Mouse (Mus musculus) T-helper 2 cell (primary cell): Measurements from ENCODE around the gene Megf11.
"Not testable (repeated sequence)": the region's sequence is repeated elsewhere in the genome, so short reads cannot be mapped to it uniquely, and the experiment has no call there.

Experiments used
- in situ Hi-C: fragments of 300-600 bp; cut with MboI, MseI; formaldehyde crosslinking; loops from one replicate; pipeline ENCODE4 v1.15.1; 2025; ENCODE audit warnings: high pct_unique_total_duplicates

The Megf11 gene

GRCm38 (mm10) chr9:64639664-64640063 lies 254.2 kb downstream of the Megf11 start:
- in situ Hi-C loops, result no loop called here

- in situ Hi-C loops, result no loop called here
These were observed 258.7 kb downstream of the Megf11 start for GRCm38 (mm10) chr9:64644129-64644528.

GRCm38 (mm10) chr9:64645462-64645861 lies 260.0 kb downstream of the Megf11 start:
- in situ Hi-C loops, result no loop called here

- in situ Hi-C loops, result no loop called here
These were observed 264.0 kb downstream of the Megf11 start for GRCm38 (mm10) chr9:64649393-64649792.

GRCm38 (mm10) chr9:64649892-64650291 lies 264.5 kb downstream of the Megf11 start:
- in situ Hi-C loops, result no loop called here

GRCm38 (mm10) chr9:64651181-64651580 lies 265.8 kb downstream of the Megf11 start:
- in situ Hi-C loops, result no loop called here

GRCm38 (mm10) chr9:64651689-64652088 lies 266.3 kb downstream of the Megf11 start:
- in situ Hi-C loops, result no loop called here

- in situ Hi-C loops, result no loop called here
These were observed 266.7 kb downstream of the Megf11 start for GRCm38 (mm10) chr9:64652138-64652537.

- in situ Hi-C loops, result no loop called here
These were observed 267.5 kb downstream of the Megf11 start for GRCm38 (mm10) chr9:64652841-64653361.

GRCm38 (mm10) chr9:64654723-64655122 lies 269.3 kb downstream of the Megf11 start:
- in situ Hi-C loops, result no loop called here

GRCm38 (mm10) chr9:64656613-64657012 lies 271.2 kb downstream of the Megf11 start:
- in situ Hi-C loops, result no loop called here

- in situ Hi-C loops, result no loop called here
These were observed 274.8 kb downstream of the Megf11 start for GRCm38 (mm10) chr9:64660222-64660621.

GRCm38 (mm10) chr9:64664612-64665011 lies 279.2 kb downstream of the Megf11 start:
- in situ Hi-C loops, result no loop called here

- in situ Hi-C loops, result no loop called here
These were observed 281.1 kb downstream of the Megf11 start for GRCm38 (mm10) chr9:64666549-64666948.

GRCm38 (mm10) chr9:64667513-64667912 lies 282.1 kb downstream of the Megf11 start:
- in situ Hi-C loops, result no loop called here

GRCm38 (mm10) chr9:64668001-64668400 lies 282.6 kb downstream of the Megf11 start:
- in situ Hi-C loops, result no loop called here

- in situ Hi-C loops, result not testable (repeated sequence)
These were observed 286.2 kb downstream of the Megf11 start for GRCm38 (mm10) chr9:64671341-64672319.

GRCm38 (mm10) chr9:64687122-64688014 lies 301.9 kb downstream of the Megf11 start:
- in situ Hi-C loops, result no loop called here

- in situ Hi-C loops, result no loop called here
These were observed 302.6 kb downstream of the Megf11 start for GRCm38 (mm10) chr9:64688015-64688394.

GRCm38 (mm10) chr9:64690771-64691170 lies 305.3 kb downstream of the Megf11 start:
- in situ Hi-C loops, result no loop called here

GRCm38 (mm10) chr9:64691176-64691575 lies 305.8 kb downstream of the Megf11 start:
- in situ Hi-C loops, result no loop called here

- in situ Hi-C loops, result no loop called here
These were observed 307.7 kb downstream of the Megf11 start for GRCm38 (mm10) chr9:64693094-64693493.
